Mouse (Mus musculus): ENCODE measurements around the gene Gtsf1. TPM values are rescaled to one million over a fixed set of nuclear protein-coding genes. Genes with fewer than 3 reads are reported as not detected.
A peak's percentile ranks its signal among the peaks of the same experiment; 100 is the strongest.

The Gtsf1 gene
- polyA plus RNA-seq, 1 experiment from 2014 or later, result not detected

DNA sequence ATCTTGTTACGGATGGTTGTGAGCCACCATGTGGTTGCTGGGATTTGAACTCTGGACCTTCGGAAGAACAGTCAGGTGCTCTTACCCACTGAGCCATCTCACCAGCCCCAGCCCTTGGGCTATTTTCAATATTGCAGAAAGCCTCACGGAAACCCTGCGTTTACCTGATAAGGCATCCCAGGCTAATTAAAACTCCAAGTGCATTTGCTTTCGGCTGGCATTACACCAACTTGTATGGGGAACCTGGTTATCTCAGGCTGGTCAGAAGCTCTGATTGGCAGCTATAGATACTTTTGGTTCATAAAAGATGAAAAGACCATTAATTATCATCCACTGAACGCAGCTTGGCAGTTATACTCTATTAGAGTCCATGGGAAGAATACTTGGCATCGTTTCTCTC lies 67.9 kb downstream of the Gtsf1 start:
- WGBS, result 77% methylated on average over 6 of the region's 7 CpGs

DNA sequence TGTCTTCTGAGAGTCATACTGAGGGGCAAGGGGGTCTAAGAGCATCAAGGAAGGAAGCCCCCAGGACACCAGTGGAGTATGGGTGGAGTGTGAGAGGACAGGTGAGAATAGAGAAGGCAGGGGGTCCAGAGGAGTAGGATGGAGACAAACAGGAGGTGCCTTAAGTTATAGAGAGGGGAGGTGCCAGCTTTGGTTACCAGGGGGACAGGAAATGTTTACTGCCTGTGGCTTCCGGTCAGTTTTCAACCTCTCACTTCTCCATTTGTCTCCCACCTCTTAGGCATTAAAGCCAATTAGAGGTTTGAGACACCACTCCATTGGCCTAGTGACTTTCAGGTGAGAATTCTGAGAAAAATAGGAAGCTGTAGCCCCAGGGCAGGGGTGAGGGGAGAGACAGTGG lies 69.0 kb downstream of the Gtsf1 start:
- no peak overlapping the region for H3K4me2 ChIP-seq (ENCODE audit: low read length)
- no peaks in the 10 kb centered on the region for H3K27me3 ChIP-seq (ENCODE audit: control insufficient read depth, insufficient read depth, low read depth, low read length)
- no peak overlapping the region for H3K9ac ChIP-seq (ENCODE audit: low read depth, low read length)
- H3K4me1 ChIP-seq (ENCODE audit: control insufficient read depth, insufficient read depth, low read length), result peaks cover 6% of the 10 kb centered on the region
- no peak overlapping the region for H3K27ac ChIP-seq (ENCODE audit: low read length)
- H3K4me3 ChIP-seq (ENCODE audit: low read depth, low read length), result no peak overlapping the region
- 100% methylated on average over 1 of the region's 1 CpGs for WGBS
- no peaks in the 10 kb centered on the region for H3K9me3 ChIP-seq (replicated peaks; ENCODE audit: control insufficient read depth, low read length, poor library complexity, severe bottlenecking)
- no peak for ATAC-seq
- H3K36me3 ChIP-seq (ENCODE audit: control insufficient read depth, insufficient read depth, low read length), result no peaks in the 10 kb centered on the region

More for the DNA sequence above, 67.9 kb downstream of the Gtsf1 start:
- Histone ChIP-seq H3K9ac (ENCODE audit: low read depth, low read length) (no peak overlapping the region), H3K27me3 (ENCODE audit: control insufficient read depth, insufficient read depth, low read depth, low read length) (peaks cover 2% of the 10 kb centered on the region; the same call in 1 of the 2 replicates), H3K27ac (ENCODE audit: low read length) (no peak overlapping the region), H3K4me1 (ENCODE audit: control insufficient read depth, insufficient read depth, low read length) (peaks cover 12% of the 10 kb centered on the region), H3K4me2 (ENCODE audit: low read length) (no peak overlapping the region), H3K36me3 (ENCODE audit: control insufficient read depth, insufficient read depth, low read length) (no peaks in the 10 kb centered on the region), H3K9me3 (replicated peaks; ENCODE audit: control insufficient read depth, low read length, poor library complexity, severe bottlenecking) (no peaks in the 10 kb centered on the region), H3K4me3 (ENCODE audit: low read depth, low read length) (no peak overlapping the region)
- no peak for ATAC-seq

DNA sequence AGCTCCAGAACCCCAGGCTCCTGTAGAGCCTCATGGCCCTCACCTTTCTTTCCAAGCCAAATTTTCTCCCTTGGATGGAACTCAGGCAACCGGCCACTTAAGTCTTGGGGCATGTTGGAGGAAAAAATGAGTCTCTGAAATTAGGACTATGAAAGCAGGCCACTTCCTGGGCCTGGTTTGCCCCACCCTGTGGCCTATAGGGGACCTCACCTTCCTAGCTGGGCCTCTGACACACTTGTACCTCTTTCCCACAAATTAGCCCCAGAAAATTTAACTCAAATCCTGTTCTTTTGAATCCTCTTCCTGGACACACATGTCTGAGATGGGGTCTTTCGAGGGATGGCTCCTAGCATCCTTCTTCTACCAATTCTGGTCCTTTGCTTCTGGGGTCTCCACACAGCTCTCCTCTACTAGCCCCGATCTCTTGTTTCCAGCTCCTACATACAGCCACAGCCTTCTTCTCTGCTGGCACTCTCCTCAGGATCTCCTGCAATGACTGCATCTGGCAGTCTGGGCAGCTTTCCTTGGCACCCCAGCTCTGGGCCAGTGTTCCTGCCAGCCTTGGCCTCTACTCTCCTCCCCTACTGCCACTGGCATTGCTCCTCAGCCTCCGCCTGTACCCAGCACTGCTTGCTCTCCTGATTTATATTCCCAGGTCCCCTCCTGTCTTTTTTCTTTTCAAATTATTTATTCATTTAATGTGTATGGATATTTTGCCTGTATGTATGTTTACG lies 70.2 kb downstream of the Gtsf1 start:
- H3K36me3 ChIP-seq (ENCODE audit: control insufficient read depth, insufficient read depth, low read length), result no peaks in the 10 kb centered on the region
- no peak overlapping the region for H3K9ac ChIP-seq (ENCODE audit: low read depth, low read length)
- ATAC-seq, result no peak
- no peak overlapping the region for H3K27ac ChIP-seq (ENCODE audit: low read length)
- H3K9me3 ChIP-seq (replicated peaks; ENCODE audit: control insufficient read depth, low read length, poor library complexity, severe bottlenecking), result no peaks in the 10 kb centered on the region
- H3K4me3 ChIP-seq (ENCODE audit: low read depth, low read length), result no peak overlapping the region
- H3K4me2 ChIP-seq (ENCODE audit: low read length), result no peak overlapping the region
- H3K4me1 ChIP-seq (ENCODE audit: control insufficient read depth, insufficient read depth, low read length), result no peaks in the 10 kb centered on the region
- 93% methylated on average over 5 of the region's 5 CpGs for WGBS
- no peaks in the 10 kb centered on the region for H3K27me3 ChIP-seq (ENCODE audit: control insufficient read depth, insufficient read depth, low read depth, low read length)

DNA sequence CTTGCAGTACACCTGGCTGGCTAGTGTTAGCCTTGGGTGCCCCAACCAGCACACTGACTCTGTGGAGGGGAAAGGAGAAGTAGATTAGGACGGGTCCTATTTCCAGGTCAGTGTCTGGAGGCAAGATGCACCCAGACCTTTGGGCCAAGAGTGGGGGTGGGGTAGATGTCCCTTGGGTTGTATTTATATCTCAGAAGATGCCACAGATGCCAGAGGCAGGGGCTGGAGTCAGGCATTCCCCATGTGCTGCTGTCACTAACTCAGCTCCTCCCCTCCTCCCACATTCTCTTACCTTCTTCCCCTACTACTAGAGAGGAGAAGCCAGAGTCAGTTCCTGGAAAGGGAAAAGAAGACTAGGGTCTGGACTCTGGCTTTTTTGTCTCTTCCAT lies 71.2 kb downstream of the Gtsf1 start:
- Histone ChIP-seq H3K27ac (ENCODE audit: low read length) (no peak overlapping the region), H3K27me3 (ENCODE audit: control insufficient read depth, insufficient read depth, low read depth, low read length) (no peaks in the 10 kb centered on the region), H3K4me1 (ENCODE audit: control insufficient read depth, insufficient read depth, low read length) (no peaks in the 10 kb centered on the region), H3K36me3 (ENCODE audit: control insufficient read depth, insufficient read depth, low read length) (no peaks in the 10 kb centered on the region), H3K9me3 (replicated peaks; ENCODE audit: control insufficient read depth, low read length, poor library complexity, severe bottlenecking) (no peaks in the 10 kb centered on the region), H3K9ac (ENCODE audit: low read depth, low read length) (no peak overlapping the region), H3K4me3 (ENCODE audit: low read depth, low read length) (no peak overlapping the region), H3K4me2 (ENCODE audit: low read length) (no peak overlapping the region)
- ATAC-seq, result 0 out of 2 replicates have a peak, but pooled peaks have one; percentile 26
- 71% methylated on average over 1 of the region's 1 CpGs for WGBS

DNA sequence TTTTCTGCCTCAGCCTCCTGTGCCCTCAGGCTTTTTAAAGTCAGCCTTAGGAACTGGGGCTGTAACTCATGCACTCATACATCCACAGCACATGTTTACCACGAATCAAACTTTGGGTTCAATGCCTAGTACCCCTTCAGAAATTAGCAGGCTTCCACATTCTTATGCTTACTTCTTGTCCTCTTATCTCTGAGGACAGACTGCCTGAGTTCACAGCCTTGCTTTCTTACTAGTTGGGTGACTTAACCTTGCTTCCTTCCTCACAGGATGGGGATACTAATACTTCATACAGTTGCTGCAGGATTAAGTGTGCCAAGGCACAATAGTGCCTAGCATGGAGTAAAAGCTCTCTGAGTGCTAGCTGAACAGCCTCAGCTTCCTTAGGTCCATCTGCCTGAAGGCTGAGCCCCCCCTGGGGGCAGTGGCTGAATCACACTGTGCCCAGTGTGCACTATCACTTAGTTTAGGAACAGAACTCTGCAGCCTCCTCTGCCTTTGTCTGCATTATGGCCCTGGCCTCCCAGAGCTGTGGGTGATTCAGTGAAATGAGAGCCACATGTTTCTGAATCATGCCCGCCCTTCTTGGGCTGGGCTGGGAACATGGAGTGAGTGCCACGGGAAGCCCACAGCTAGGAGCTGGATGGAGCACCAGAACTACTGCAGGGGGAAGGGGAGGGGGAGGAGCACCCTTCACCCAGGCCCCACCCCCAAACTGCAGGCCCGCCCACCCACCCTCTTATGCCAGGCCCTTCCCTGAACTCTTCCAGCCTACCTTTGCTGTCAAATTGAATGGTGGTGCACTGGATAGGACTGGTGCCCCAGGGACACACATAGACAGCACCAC lies 71.8 kb downstream of the Gtsf1 start:
- 0 out of 2 replicates have a peak, but pooled peaks have one; percentile 22 for ATAC-seq
- no peak overlapping the region for H3K27ac ChIP-seq (ENCODE audit: low read length)

DNA sequence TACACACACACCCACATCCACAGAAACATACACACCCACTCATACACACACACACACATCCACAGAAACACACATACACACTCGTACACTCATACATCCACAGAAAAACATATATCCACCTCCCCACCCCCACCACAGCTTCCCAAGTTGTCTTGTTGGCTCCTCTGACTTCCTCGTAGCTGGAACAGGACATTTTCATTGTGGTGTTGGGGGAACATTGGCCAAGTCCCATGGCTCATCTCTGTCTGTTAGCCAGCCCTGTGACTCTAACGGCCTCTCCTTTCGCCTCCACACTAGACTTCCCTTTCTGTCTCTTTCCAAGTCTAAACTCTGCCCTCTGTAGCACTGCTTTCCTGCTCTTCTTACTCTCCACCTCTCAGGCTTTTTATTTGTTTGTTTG lies 72.5 kb downstream of the Gtsf1 start:
- WGBS, result 88% methylated on average over 4 of the region's 4 CpGs
- no peak overlapping the region for H3K4me2 ChIP-seq (ENCODE audit: low read length)
- H3K27me3 ChIP-seq (ENCODE audit: control insufficient read depth, insufficient read depth, low read depth, low read length), result no peaks in the 10 kb centered on the region
- no peak overlapping the region for H3K4me3 ChIP-seq (ENCODE audit: low read depth, low read length)
- ATAC-seq, result no peak
- H3K36me3 ChIP-seq (ENCODE audit: control insufficient read depth, insufficient read depth, low read length), result no peaks in the 10 kb centered on the region
- no peaks in the 10 kb centered on the region for H3K4me1 ChIP-seq (ENCODE audit: control insufficient read depth, insufficient read depth, low read length)
- no peak overlapping the region for H3K27ac ChIP-seq (ENCODE audit: low read length)
- no peaks in the 10 kb centered on the region for H3K9me3 ChIP-seq (replicated peaks; ENCODE audit: control insufficient read depth, low read length, poor library complexity, severe bottlenecking)
- H3K9ac ChIP-seq (ENCODE audit: low read depth, low read length), result no peak overlapping the region

More for the DNA sequence above, 71.8 kb downstream of the Gtsf1 start:
- no peaks in the 10 kb centered on the region for H3K4me1 ChIP-seq (ENCODE audit: control insufficient read depth, insufficient read depth, low read length)
- H3K9me3 ChIP-seq (replicated peaks; ENCODE audit: control insufficient read depth, low read length, poor library complexity, severe bottlenecking), result no peaks in the 10 kb centered on the region
- no peaks in the 10 kb centered on the region for H3K27me3 ChIP-seq (ENCODE audit: control insufficient read depth, insufficient read depth, low read depth, low read length)
- no peak overlapping the region for H3K4me2 ChIP-seq (ENCODE audit: low read length)
- H3K9ac ChIP-seq (ENCODE audit: low read depth, low read length), result no peak overlapping the region
- 37% methylated on average over 4 of the region's 4 CpGs for WGBS
- no peaks in the 10 kb centered on the region for H3K36me3 ChIP-seq (ENCODE audit: control insufficient read depth, insufficient read depth, low read length)
- H3K4me3 ChIP-seq (ENCODE audit: low read depth, low read length), result no peak overlapping the region

DNA sequence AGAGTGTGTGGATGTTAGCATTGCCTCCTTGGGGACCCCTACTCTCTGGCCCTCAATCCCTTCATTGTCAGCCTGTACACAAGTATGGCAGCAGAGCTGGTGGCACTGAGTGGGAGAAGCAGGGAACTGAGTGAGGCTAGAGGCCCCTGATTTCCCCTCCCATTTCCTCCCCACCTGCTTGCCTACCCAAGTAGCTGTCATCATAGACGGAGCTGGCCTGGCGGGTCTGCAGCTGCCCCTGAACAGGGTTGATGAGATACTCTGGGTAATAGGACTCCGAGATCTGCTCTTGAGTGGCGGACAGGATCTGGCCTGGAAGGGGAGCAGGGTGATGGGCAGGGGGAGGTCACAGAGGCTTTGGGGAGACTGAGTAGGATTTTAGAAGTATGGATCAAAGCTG lies 74.1 kb downstream of the Gtsf1 start:
- no peaks in the 10 kb centered on the region for H3K36me3 ChIP-seq (ENCODE audit: control insufficient read depth, insufficient read depth, low read length)
- no peak overlapping the region for H3K4me2 ChIP-seq (ENCODE audit: low read length)
- ATAC-seq, result no peak
- H3K9ac ChIP-seq (ENCODE audit: low read depth, low read length), result no peak overlapping the region
- no peak overlapping the region for H3K4me3 ChIP-seq (ENCODE audit: low read depth, low read length)
- no peak overlapping the region for H3K27ac ChIP-seq (ENCODE audit: low read length)
- no peaks in the 10 kb centered on the region for H3K27me3 ChIP-seq (ENCODE audit: control insufficient read depth, insufficient read depth, low read depth, low read length)
- 82% methylated on average over 4 of the region's 4 CpGs for WGBS
- no peaks in the 10 kb centered on the region for H3K4me1 ChIP-seq (ENCODE audit: control insufficient read depth, insufficient read depth, low read length)
- no peaks in the 10 kb centered on the region for H3K9me3 ChIP-seq (replicated peaks; ENCODE audit: control insufficient read depth, low read length, poor library complexity, severe bottlenecking)

DNA sequence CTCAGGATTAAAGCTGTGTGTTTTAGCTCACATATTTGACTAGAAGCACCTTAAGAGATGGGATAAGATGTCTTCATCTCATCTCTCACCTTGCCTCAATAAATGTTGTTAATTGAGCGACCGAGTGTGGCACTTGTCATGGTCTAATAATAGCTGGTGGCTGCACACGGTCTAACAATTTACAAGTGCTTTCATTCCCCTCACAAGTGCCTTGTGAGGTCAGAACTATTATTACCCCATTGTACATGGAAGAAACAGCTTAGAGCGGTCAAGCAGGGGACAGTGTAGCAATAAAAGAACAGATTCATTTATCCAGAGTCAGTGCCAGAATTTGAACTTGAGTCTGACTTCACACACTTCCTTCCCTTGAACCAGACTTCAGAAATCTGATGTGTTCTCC lies 74.8 kb downstream of the Gtsf1 start:
- ATAC-seq, result no peak
- no peak overlapping the region for H3K4me3 ChIP-seq (ENCODE audit: low read depth, low read length)
- 80% methylated on average over 4 of the region's 4 CpGs for WGBS

DNA sequence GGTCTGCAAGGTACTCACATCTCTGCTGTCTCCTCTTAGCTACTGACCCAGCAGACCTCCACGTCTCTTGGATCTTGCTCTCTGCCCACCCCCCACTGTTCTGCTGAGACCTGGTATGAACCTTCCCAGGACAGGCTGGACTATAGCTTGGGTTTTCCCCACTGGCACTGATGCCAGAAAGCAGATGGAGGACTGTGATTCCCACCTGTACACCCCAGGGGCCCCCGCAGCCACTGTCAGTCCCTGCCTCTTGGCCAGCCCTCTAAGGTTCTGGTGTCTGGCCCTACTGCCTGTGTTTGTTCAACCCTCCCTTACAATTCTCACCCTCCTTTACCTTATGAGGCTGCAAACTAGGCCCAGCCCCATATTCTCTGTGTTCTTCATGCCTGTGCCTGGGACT lies 75.6 kb downstream of the Gtsf1 start:
- 86% methylated on average over 2 of the region's 2 CpGs for WGBS
- H3K27ac ChIP-seq (ENCODE audit: low read length), result no peak overlapping the region
- no peaks in the 10 kb centered on the region for H3K4me1 ChIP-seq (ENCODE audit: control insufficient read depth, insufficient read depth, low read length)
- H3K9ac ChIP-seq (ENCODE audit: low read depth, low read length), result no peak overlapping the region
- H3K4me3 ChIP-seq (ENCODE audit: low read depth, low read length), result no peak overlapping the region
- ATAC-seq, result no peak
- no peaks in the 10 kb centered on the region for H3K9me3 ChIP-seq (replicated peaks; ENCODE audit: control insufficient read depth, low read length, poor library complexity, severe bottlenecking)
- no peaks in the 10 kb centered on the region for H3K27me3 ChIP-seq (ENCODE audit: control insufficient read depth, insufficient read depth, low read depth, low read length)
- no peaks in the 10 kb centered on the region for H3K36me3 ChIP-seq (ENCODE audit: control insufficient read depth, insufficient read depth, low read length)
- H3K4me2 ChIP-seq (ENCODE audit: low read length), result no peak overlapping the region

More for the DNA sequence above, 74.8 kb downstream of the Gtsf1 start:
- Histone ChIP-seq H3K9ac (ENCODE audit: low read depth, low read length) (no peak overlapping the region), H3K27ac (ENCODE audit: low read length) (no peak overlapping the region), H3K9me3 (replicated peaks; ENCODE audit: control insufficient read depth, low read length, poor library complexity, severe bottlenecking) (no peaks in the 10 kb centered on the region), H3K4me2 (ENCODE audit: low read length) (no peak overlapping the region), H3K27me3 (ENCODE audit: control insufficient read depth, insufficient read depth, low read depth, low read length) (no peaks in the 10 kb centered on the region), H3K36me3 (ENCODE audit: control insufficient read depth, insufficient read depth, low read length) (no peaks in the 10 kb centered on the region), H3K4me1 (ENCODE audit: control insufficient read depth, insufficient read depth, low read length) (no peaks in the 10 kb centered on the region)
